Mouse (Mus musculus) forebrain, embryonic 15.5 days (tissue): Measurements from ENCODE around the gene Wdr82. TPM values are rescaled to one million over a fixed set of nuclear protein-coding genes. Genes with fewer than 3 reads are reported as not detected.
"Not testable (repeated sequence)": the region's sequence is repeated elsewhere in the genome, so short reads cannot be mapped to it uniquely, and the experiment has no call there.

Source experiments
- ATAC-seq: fragments of 200-750 bp; cut with Nextera tagmentation; replicated peaks from 2 replicates; pipeline ENCODE4 v1.8.0; 2017; ENCODE audit warnings: mild to moderate bottlenecking, moderate TSS enrichment, moderate library complexity
- H3K27ac ChIP-seq: fragments of 300-500 bp; sonication (generic); replicated peaks from 2 replicates; pipeline ENCODE4 v1.5.1; 2015; ENCODE audit warnings: mild to moderate bottlenecking, inconsistent platforms
- H3K27me3 ChIP-seq: fragments of 300-500 bp; sonication (generic); 2 replicates; pipeline ENCODE4 v1.6.1; 2015; ENCODE audit warnings: inconsistent platforms
- H3K36me3 ChIP-seq: fragments of 300-500 bp; sonication (generic); 2 replicates; pipeline ENCODE4 v1.6.1; 2015; ENCODE audit warnings: mild to moderate bottlenecking, inconsistent platforms
- H3K4me1 ChIP-seq: fragments of 300-500 bp; sonication (generic); 2 replicates; pipeline ENCODE4 v1.6.1; 2015; ENCODE audit warnings: inconsistent platforms
- H3K4me2 ChIP-seq: fragments of 300-500 bp; sonication (generic); replicated peaks from 2 replicates; pipeline ENCODE4 v1.6.1; 2015; ENCODE audit warnings: mild to moderate bottlenecking, inconsistent platforms
- H3K4me3 ChIP-seq: fragments of 300-500 bp; sonication (generic); 2 replicates; pipeline ENCODE4 v1.5.1; 2015; ENCODE audit warnings: mild to moderate bottlenecking, inconsistent platforms
- H3K9ac ChIP-seq: fragments of 300-500 bp; sonication (generic); replicated peaks from 2 replicates; pipeline ENCODE4 v1.6.1; 2015; ENCODE audit warnings: mild to moderate bottlenecking, inconsistent platforms
- H3K9me3 ChIP-seq: fragments of 300-500 bp; sonication (generic); 2 replicates; pipeline ENCODE4 v1.6.1; 2016; ENCODE audit warnings: inconsistent platforms
- WGBS: fragments of 180-500 bp; shearing (Covaris S2); methylation state at CpG from one replicate; pipeline ENCODE4 v1.1.7; 2015; ENCODE audit warnings: mixed read lengths; 5-methylcytosine and 5-hydroxymethylcytosine counted together
- polyA plus RNA-seq: library from polyadenylated mRNA; unstranded; fragments of >200 nt; fragmentation: Nextera tagmentation; extraction: Ambion mirVana; gene quantifications from 2 replicates; pipeline ENCODE4 v1.2.1, GENCODE M21; 2015

Gene Wdr82
- polyA plus RNA-seq, 1 experiment from 2014 or later: 41.5 TPM

- Histone ChIP-seq H3K4me3 (no peak overlapping the region), H3K27ac (no peak overlapping the region), H3K36me3 (no peaks in the 10 kb centered on the region), H3K9me3 (no peaks in the 10 kb centered on the region), H3K27me3 (no peaks in the 10 kb centered on the region), H3K4me2 (no peak overlapping the region), H3K9ac (no peak overlapping the region), H3K4me1 (peaks cover 17% of the 10 kb centered on the region)
- ATAC-seq: no peak
- 26% methylated on average over 1 of the region's 1 CpGs for WGBS
Measured at GRCm38 (mm10) chr9:106167703-106168102, 3.0 kb upstream of the Wdr82 start.

GRCm38 (mm10) chr9:106169006-106169405 lies 1.7 kb upstream of the Wdr82 start:
- not testable (repeated sequence) for H3K27ac ChIP-seq, H3K9me3 ChIP-seq, H3K4me2 ChIP-seq, H3K36me3 ChIP-seq, ATAC-seq, H3K4me3 ChIP-seq, H3K9ac ChIP-seq, H3K27me3 ChIP-seq
- 71% methylated on average over 1 of the region's 1 CpGs for WGBS
- H3K4me1 ChIP-seq: peaks cover 29% of the 10 kb centered on the region

DNA sequence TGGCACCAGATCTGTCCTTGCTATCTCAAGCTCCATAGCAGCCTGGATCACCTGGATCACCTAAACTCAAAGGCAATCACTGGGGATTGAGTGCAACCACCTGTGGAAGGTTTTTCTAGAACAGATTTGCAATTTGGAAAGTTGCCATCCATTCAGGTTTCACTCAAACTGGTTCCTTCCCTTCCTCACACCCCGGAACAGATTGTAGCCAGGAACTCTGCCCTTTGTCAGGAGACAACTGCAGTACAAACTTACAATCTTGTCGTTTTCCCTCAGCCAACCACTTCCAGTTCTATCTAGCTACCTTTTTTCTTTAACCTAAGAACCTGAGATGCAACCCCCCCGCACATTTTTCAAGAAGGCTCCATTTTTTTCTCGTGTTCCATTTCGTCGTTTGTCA lies 811 bp upstream of the Wdr82 start:
- Histone ChIP-seq H3K9ac (peak overlapping the region; percentile 82; the same call in 1 of the 2 replicates), H3K4me3 (peak overlapping the region; percentile 94), H3K27me3 (no peaks in the 10 kb centered on the region), H3K4me1 (peaks cover 36% of the 10 kb centered on the region), H3K36me3 (no peaks in the 10 kb centered on the region), H3K9me3 (no peaks in the 10 kb centered on the region), H3K4me2 (peak overlapping the region; percentile 68), H3K27ac (0 out of 2 replicates have a peak overlapping the region, but pooled peaks have one; percentile 98)
- 36% methylated on average over 6 of the region's 6 CpGs for WGBS
- no peak for ATAC-seq

DNA sequence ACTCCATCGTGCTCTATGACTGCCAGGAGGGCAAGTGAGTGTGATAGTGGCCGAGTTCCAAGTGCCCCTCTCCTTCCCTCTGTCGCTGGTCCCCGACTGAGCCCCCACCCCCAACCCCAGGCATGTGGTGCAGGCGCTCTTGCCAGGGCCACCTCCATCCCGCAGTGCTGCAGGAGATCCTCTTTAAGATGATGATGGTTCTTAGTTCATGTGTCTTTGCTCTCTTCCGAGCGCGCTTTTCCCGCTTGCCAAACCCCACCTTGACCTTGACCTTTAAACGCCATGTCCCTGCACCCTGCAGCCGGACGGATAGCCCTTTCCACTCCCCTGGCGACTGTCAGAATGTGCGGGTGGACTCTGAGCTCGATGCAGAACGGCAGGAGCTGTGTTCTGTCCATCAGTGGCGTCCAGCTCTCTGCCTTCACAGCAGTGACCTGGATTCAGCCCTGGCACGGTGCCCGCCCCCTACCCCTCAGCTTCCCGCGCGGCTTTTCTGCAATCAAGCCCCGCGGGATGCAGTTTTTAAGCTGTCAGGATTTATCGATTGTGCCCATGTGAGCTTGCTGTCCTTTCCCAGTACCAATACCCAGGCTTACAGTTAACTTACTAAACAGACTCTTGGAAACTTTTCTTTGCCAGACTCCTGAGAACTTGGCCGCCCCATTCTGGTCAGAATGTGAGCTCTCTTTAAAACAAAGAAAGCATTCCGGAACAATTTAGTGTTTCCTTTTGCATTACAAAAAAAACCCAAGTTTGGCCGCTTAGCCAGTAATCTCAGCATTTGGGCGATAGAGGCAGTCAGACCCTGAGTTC lies 824 bp downstream of the Wdr82 start:
- peak; percentile 69 for ATAC-seq
- H3K4me1 ChIP-seq: peaks cover 46% of the 10 kb centered on the region
- WGBS: under 1% methylated on average over 30 of the region's 30 CpGs

DNA sequence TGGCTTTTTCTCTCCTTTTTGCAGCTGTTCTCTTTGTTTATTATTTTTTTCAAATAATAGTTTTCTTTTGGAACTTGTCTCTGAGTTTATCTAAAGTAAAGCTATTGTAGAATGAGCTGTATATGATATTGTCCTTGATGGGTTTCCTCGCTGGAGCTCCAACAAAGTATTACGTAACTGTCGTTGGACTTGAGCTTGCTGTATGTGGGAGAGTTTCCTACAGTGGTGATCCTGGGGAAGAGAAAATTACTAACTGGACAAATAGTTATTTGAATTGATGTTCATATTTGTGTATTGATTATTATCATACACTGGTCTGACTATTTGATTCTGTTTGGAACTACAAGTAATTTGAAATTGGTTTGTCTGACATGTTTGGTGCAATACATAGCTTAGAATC lies 1.8 kb downstream of the Wdr82 start:
- peaks cover 10% of the 10 kb centered on the region for H3K36me3 ChIP-seq
- 16% methylated on average over 3 of the region's 3 CpGs for WGBS
- H3K27ac ChIP-seq: no peak overlapping the region
- no peaks in the 10 kb centered on the region for H3K27me3 ChIP-seq
- H3K9ac ChIP-seq: peak overlapping the region; percentile 82; the same call in 1 of the 2 replicates
- H3K4me2 ChIP-seq: peak overlapping the region; percentile 82
- peaks cover 46% of the 10 kb centered on the region for H3K4me1 ChIP-seq
- ATAC-seq: no peak
- no peaks in the 10 kb centered on the region for H3K9me3 ChIP-seq
- H3K4me3 ChIP-seq: peak overlapping the region; percentile 94

More for the DNA sequence above, 824 bp downstream of the Wdr82 start:
- H3K36me3 ChIP-seq: 0 out of 2 replicates have a peak, but pooled peaks cover under 1% of the 10 kb centered on the region
- H3K9ac ChIP-seq: peak overlapping the region; percentile 82
- H3K4me3 ChIP-seq: peak overlapping the region; percentile 94
- peak overlapping the region; percentile 82 for H3K4me2 ChIP-seq
- H3K27ac ChIP-seq: peak overlapping the region; percentile 98
- H3K9me3 ChIP-seq: no peaks in the 10 kb centered on the region
- H3K27me3 ChIP-seq: no peaks in the 10 kb centered on the region

DNA sequence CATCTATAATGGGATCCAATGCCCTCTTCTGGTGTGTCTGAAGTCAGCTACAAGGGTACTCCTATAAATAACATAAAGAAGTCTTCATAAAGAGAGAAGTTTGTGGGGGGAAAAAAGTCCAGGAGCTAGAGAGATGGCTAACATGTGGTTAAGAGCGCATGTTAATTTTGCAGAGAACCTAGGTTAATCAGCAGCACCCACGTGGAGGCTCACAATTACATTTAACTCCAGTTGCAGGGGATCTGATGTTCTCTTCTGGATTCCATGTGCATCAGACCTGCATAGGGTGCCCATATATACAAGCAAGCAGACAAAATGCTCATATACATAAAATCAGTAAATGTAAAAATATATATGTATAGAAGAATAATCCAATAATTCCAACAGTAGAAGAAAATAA lies 2.6 kb downstream of the Wdr82 start:
- H3K36me3 ChIP-seq: peaks cover 18% of the 10 kb centered on the region
- no peaks in the 10 kb centered on the region for H3K27me3 ChIP-seq
- no peak for ATAC-seq
- H3K4me2 ChIP-seq: peak overlapping the region; percentile 82
- no peak overlapping the region for H3K9ac ChIP-seq
- peaks cover 46% of the 10 kb centered on the region for H3K4me1 ChIP-seq
- no peak overlapping the region for H3K27ac ChIP-seq
- 57% methylated on average over 2 of the region's 2 CpGs for WGBS
- H3K9me3 ChIP-seq: no peaks in the 10 kb centered on the region
- H3K4me3 ChIP-seq: peak overlapping the region; percentile 94

- Histone ChIP-seq H3K27ac (no peak overlapping the region), H3K4me2 (no peak overlapping the region), H3K36me3 (peaks cover 40% of the 10 kb centered on the region), H3K4me3 (no peak overlapping the region), H3K9ac (no peak overlapping the region), H3K4me1 (peaks cover 38% of the 10 kb centered on the region), H3K27me3 (no peaks in the 10 kb centered on the region), H3K9me3 (no peaks in the 10 kb centered on the region)
- ATAC-seq: no peak
- WGBS: 84% methylated on average over 3 of the region's 3 CpGs
Measured at GRCm38 (mm10) chr9:106175552-106176200, 4.9 kb downstream of the Wdr82 start.

- Histone ChIP-seq H3K9me3 (no peaks in the 10 kb centered on the region), H3K4me2 (no peak overlapping the region), H3K9ac (no peak overlapping the region), H3K27ac (no peak overlapping the region), H3K27me3 (no peaks in the 10 kb centered on the region), H3K4me1 (peaks cover 38% of the 10 kb centered on the region), H3K36me3 (peaks cover 51% of the 10 kb centered on the region), H3K4me3 (no peak overlapping the region)
- 84% methylated on average over 5 of the region's 5 CpGs for WGBS
- no peak for ATAC-seq
Measured at GRCm38 (mm10) chr9:106176769-106177168, 6.0 kb downstream of the Wdr82 start.

DNA sequence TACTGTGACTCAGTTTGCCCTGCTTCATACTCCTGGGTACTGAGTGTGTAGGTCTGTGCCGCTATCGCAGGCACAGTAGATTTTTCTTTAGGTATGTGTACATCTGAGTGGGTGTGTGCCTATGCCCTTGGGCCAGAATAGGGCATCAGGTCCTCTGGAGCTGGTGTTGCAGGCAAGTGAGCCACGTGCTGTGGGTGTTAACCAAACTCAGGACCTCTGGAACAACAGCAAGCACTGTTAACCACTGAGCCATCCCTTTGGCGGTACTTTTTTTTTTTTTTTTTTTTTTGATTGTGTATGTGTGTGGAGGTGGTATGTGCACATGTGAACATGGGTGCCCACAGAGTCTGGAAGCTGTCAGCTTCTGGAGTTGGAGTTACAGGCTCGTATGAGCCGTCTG lies 7.1 kb downstream of the Wdr82 start:
- Histone ChIP-seq H3K36me3 (peaks cover 61% of the 10 kb centered on the region), H3K4me3 (no peak overlapping the region), H3K9ac (no peak overlapping the region), H3K27me3 (no peaks in the 10 kb centered on the region), H3K4me2 (no peak overlapping the region), H3K27ac (no peak overlapping the region), H3K9me3 (no peaks in the 10 kb centered on the region), H3K4me1 (peaks cover 28% of the 10 kb centered on the region)
- no peak for ATAC-seq
- WGBS: 92% methylated on average over 6 of the region's 6 CpGs

DNA sequence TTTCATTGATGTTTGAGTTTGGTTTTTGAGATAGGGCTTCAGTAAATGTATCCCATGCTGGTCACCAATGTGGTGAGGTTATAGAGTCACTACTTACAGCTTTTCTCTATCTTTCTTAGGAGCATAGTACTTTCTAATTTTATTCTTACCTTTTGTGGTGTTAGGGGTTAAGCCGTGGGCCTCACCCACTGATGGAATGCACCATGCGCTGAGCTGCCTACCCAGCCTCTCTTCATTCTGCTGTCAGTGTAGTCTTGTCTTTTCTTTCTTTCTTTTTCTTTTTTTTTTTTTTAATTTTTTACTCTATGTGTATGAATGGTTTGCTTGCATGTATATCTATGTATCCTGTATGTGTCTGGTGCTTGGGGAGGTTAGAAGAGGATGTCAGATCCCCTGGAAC lies 8.7 kb downstream of the Wdr82 start:
- Histone ChIP-seq H3K4me2 (no peak overlapping the region), H3K36me3 (peaks cover 78% of the 10 kb centered on the region), H3K9ac (no peak overlapping the region), H3K27me3 (no peaks in the 10 kb centered on the region), H3K4me1 (peaks cover 13% of the 10 kb centered on the region), H3K9me3 (no peaks in the 10 kb centered on the region), H3K4me3 (no peak overlapping the region), H3K27ac (no peak overlapping the region)
- no peak for ATAC-seq
- 87% methylated on average over 2 of the region's 2 CpGs for WGBS

DNA sequence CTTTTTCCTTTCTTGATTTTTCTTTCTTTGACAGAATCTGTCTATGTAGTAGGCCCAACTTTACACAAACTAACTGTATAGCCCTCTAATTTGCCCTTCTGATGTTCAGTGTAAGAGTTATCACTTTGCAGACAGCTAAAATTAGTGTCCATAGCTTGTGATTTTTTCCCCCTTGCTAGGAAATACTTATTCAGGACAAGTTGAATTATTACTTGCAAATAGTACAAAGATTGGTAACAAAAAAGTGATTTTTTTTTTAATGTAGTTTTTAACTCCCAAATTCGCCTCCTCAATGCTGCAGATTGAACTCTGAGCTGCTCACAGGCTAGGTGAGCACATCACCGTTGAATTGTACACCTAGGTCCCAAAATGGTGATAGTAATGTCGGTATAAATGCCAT lies 9.2 kb downstream of the Wdr82 start:
- Histone ChIP-seq H3K27me3 (no peaks in the 10 kb centered on the region), H3K36me3 (peaks cover 83% of the 10 kb centered on the region), H3K27ac (no peak overlapping the region), H3K9ac (no peak overlapping the region), H3K9me3 (no peaks in the 10 kb centered on the region), H3K4me1 (peaks cover 9% of the 10 kb centered on the region), H3K4me3 (no peak overlapping the region), H3K4me2 (no peak overlapping the region)
- WGBS: 95% methylated on average over 3 of the region's 3 CpGs
- no peak for ATAC-seq

GRCm38 (mm10) chr9:106182146-106182545 lies 11.4 kb downstream of the Wdr82 start:
- no peak overlapping the region for H3K4me3 ChIP-seq
- no peaks in the 10 kb centered on the region for H3K4me1 ChIP-seq
- no peaks in the 10 kb centered on the region for H3K27me3 ChIP-seq
- no peaks in the 10 kb centered on the region for H3K9me3 ChIP-seq
- H3K9ac ChIP-seq: no peak overlapping the region
- H3K27ac ChIP-seq: no peak overlapping the region
- H3K36me3 ChIP-seq: peaks cover 97% of the 10 kb centered on the region
- no peak overlapping the region for H3K4me2 ChIP-seq
- no peak for ATAC-seq
- 93% methylated on average over 4 of the region's 4 CpGs for WGBS
